Mouse (Mus musculus) limb, embryonic 15.5 days (tissue): ENCODE measurements around the gene Yif1a. TPM values are rescaled to one million over a fixed set of nuclear protein-coding genes. Genes with fewer than 3 reads are reported as not detected.

ENCODE experiments used
- polyA plus RNA-seq: library from polyadenylated mRNA; unstranded; fragments of >200 nt; fragmentation: Nextera tagmentation; extraction: Ambion mirVana; gene quantifications from 2 replicates; pipeline ENCODE4 v1.2.1, GENCODE M21; 2015

The Yif1a gene
- polyA plus RNA-seq, 1 experiment from 2014 or later = 126 TPM

Other genes starting within 250 kb of the Yif1a start
- 63.7 and 63.9 TPM in 2 replicates for gene Ccs, start 249.2 kb upstream of the Yif1a start, polyA plus RNA-seq
- gene Ccdc87, start 249.2 kb upstream of the Yif1a start, polyA plus RNA-seq = 0.16 TPM in 1 of 2 replicates, not detected in the other
- gene Ctsf, start 233.4 kb upstream of the Yif1a start, polyA plus RNA-seq = 48.6 and 49.4 TPM in 2 replicates
- gene Actn3, start 210.6 kb upstream of the Yif1a start, polyA plus RNA-seq = 9.5 and 14.1 TPM in 2 replicates
- 9.9 and 11.4 TPM in 2 replicates for gene Zdhhc24, start 209.9 kb upstream of the Yif1a start, polyA plus RNA-seq
- 3.0 and 3.3 TPM in 2 replicates for gene Bbs1, start 181.9 kb upstream of the Yif1a start, polyA plus RNA-seq
- 127 and 135 TPM in 2 replicates for gene Dpp3, start 160.3 kb upstream of the Yif1a start, polyA plus RNA-seq
- gene Peli3, start 145.4 kb upstream of the Yif1a start, polyA plus RNA-seq = 2.6 and 4.0 TPM in 2 replicates
- 80.5 and 83.4 TPM in 2 replicates for gene Mrpl11, start 126.4 kb upstream of the Yif1a start, polyA plus RNA-seq
- not detected in 2 replicates for gene Npas4, start 98.2 kb upstream of the Yif1a start, polyA plus RNA-seq
- gene Slc29a2, start 64.7 kb upstream of the Yif1a start, polyA plus RNA-seq = 4.4 and 5.2 TPM in 2 replicates
- 45.1 and 47.9 TPM in 2 replicates for gene B4gat1, start 49.7 kb upstream of the Yif1a start, polyA plus RNA-seq
- gene AC124502.3, start 49.6 kb upstream of the Yif1a start, polyA plus RNA-seq = 2.5 and 3.0 TPM in 2 replicates
- gene Brms1, start 47.2 kb upstream of the Yif1a start, polyA plus RNA-seq = 41.6 and 42.4 TPM in 2 replicates
- 2.6 and 3.2 TPM in 2 replicates for gene Rin1, start 38.1 kb upstream of the Yif1a start, polyA plus RNA-seq
- 95.9 and 117 TPM in 2 replicates for gene Cd248, start 20.5 kb upstream of the Yif1a start, polyA plus RNA-seq
- 1.0 and 2.2 TPM in 2 replicates for gene Tmem151a, start 3.0 kb upstream of the Yif1a start, polyA plus RNA-seq
- gene Cnih2, start 10.0 kb downstream of the Yif1a start, polyA plus RNA-seq = 17.6 and 26.3 TPM in 2 replicates
- 239 and 270 TPM in 2 replicates for gene Rab1b, start 18.5 kb downstream of the Yif1a start, polyA plus RNA-seq
- gene Klc2, start 30.0 kb downstream of the Yif1a start, polyA plus RNA-seq = 13.0 and 16.9 TPM in 2 replicates
- gene Pacs1, start 184.6 kb downstream of the Yif1a start, polyA plus RNA-seq = 19.9 and 23.7 TPM in 2 replicates
- 291 and 302 TPM in 2 replicates for gene Sf3b2, start 206.9 kb downstream of the Yif1a start, polyA plus RNA-seq
- gene Gal3st3, start 209.8 kb downstream of the Yif1a start, polyA plus RNA-seq = 4.7 and 5.5 TPM in 2 replicates
- gene Catsper1, start 247.2 kb downstream of the Yif1a start, polyA plus RNA-seq = not detected in 2 replicates